Mouse (Mus musculus) left cerebral cortex, adult 9 months (tissue): ENCODE data around the gene Trpv2.
"Not testable (repeated sequence)": the region's sequence is repeated elsewhere in the genome, so short reads cannot be mapped to it uniquely, and the experiment has no call there.

Experiments used
- DNase-seq, 2 experiments: peaks; one replicate each; pipeline ENCODE4 v3.0.0; 2022; ENCODE audit warnings: low spot score in 2 of 2

The Trpv2 gene

GRCm38 (mm10) chr11:62647661-62648590 is 73.6 kb downstream of the Trpv2 start, which contains the start of gene Lrrc75a:
Lrrc75a (minus strand) TSS chr11:62648523.
- DNase-seq, result no peak

DNA sequence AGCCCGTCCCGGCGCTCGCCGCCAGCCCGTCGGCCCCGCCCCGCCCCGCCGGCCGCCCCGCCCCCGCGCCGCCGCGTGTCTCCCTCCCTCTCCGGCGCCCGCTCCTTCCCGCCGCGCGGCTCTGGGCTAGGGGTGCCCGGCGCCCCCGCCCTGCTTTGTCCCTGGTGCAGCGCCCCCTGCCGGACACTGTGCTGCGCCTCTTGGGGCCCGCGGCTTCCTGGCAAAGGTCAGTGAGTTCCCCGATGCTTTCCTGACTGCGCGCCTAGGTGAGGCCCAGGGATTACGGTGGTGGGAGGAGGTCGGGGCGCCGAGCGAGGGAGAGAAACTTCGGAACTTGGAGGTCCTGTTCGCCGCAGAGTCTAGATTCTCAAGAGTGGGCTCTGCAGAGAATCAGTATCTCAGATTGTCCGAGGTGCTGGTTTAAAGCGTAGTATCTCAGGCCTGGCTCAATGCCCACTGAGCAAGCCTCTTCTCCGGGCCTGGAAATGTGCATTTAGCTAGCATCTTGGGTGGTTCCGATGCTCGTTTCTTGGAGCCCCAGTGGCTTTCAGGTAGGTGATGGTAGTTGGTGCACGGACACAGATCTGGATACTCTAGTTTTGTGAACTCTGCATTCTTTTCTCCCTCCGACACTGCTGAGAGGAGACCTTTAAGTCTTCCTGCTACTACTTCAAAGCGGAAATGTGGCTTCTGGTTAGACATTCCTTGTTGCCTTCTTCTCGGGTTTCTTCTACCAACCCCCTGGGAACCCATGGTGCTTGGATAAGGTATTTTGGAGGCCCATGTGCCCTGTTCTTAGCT is 74.5 kb downstream of the Trpv2 start, which contains the start of gene Mmgt2:
TSS of gene Mmgt2 (plus strand) at position 74 of the 801 bp plus-strand sequence.
- peak; percentile 48 to 87 for DNase-seq

DNA sequence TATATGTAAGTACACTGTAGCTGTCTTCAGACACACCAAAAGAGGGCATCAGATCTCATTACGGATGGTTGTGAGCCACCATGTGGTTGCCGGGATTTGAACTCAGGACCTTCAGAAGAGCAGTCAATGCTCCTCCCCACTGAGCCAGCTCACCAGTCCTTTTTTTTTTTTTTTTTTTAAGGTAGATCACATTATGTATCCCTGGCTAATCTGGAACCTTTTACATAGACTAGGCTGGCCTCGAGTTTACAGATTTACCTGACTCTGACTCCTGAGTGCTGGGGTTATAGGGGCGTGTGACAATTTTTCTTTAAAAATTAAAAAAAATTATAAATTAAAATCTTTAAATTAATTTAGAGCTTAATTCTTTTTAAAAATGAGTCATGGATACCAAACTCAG is 75.5 kb downstream of the Trpv2 start:
- DNase-seq, result not testable (repeated sequence)
